Mouse (Mus musculus) brown adipose tissue, adult 24 weeks (tissue): ENCODE results near the gene Sgsh. TPM values are rescaled to one million over a fixed set of nuclear protein-coding genes. Genes with fewer than 3 reads are reported as not detected.
A peak's percentile ranks its signal among the peaks of the same experiment; 100 is the strongest.

Source experiments
- H3K27ac ChIP-seq: fragments of 200-500 bp; replicated peaks from 2 replicates; pipeline ENCODE4 v1.5.1; 2012; ENCODE audit warnings: low read depth, mild to moderate bottlenecking, low read length
- H3K4me1 ChIP-seq: fragments of 200-500 bp; 2 replicates; pipeline ENCODE4 v1.6.1; 2012; ENCODE audit warnings: low read length, mixed read lengths; ENCODE audit not compliant: control insufficient read depth, insufficient read depth, insufficient read length
- H3K4me3 ChIP-seq: fragments of 200-500 bp; 2 replicates; pipeline ENCODE4 v1.5.1; 2012; ENCODE audit warnings: low read depth, mild to moderate bottlenecking, low read length, moderate library complexity; ENCODE audit not compliant: insufficient read depth
- polyA plus RNA-seq: library from polyadenylated mRNA; stranded (reverse); fragments of >200 nt; gene quantifications from 2 replicates; pipeline ENCODE4 v1.2.4, GENCODE M21; 2012; ENCODE audit not compliant: missing spikeins, insufficient read depth, insufficient read length

Sgsh gene
- polyA plus RNA-seq, 1 experiment: 7.7 TPM

DNA sequence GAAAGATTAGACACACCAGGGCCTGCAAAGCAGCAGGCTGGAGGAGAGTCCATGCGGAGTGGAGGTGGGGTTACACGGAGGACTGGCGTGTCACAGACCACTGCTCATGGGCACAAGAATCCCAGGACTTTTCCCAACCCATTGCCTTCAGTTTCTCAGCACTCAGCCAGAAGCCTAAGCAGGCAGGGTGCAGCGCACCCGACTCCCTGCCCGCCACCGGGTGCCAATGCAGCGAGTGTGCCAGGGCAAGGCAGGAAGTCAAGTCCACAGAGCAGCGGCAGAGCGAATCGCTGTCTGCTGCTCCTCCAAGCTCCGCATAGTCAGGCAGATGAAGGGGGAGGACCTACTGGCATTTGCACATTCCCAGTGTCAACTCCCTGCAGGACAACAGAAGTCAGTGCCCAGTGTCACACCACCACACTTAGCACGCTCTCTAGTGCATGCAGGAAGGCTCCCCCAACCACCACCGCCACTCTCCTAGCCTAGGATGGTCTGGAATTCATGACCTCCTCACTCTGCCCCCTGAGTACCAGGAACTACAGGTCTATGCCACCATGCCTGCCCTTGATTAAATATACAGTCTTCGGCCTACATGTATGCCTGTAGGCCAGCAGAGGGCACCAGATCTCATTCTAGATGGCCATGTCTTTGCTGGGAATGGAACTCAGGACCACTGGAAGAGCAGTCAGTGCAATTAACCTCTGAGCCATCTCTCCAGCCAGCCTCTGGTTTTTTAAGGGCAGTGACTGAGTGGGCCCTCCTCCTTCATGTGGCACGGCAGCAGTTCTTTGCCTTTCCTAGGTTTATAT is 50.2 kb downstream of the Sgsh start:
- no peak overlapping the region for H3K4me3 ChIP-seq
- H3K4me1 ChIP-seq: no peaks in the 10 kb centered on the region
- no peak overlapping the region for H3K27ac ChIP-seq

DNA sequence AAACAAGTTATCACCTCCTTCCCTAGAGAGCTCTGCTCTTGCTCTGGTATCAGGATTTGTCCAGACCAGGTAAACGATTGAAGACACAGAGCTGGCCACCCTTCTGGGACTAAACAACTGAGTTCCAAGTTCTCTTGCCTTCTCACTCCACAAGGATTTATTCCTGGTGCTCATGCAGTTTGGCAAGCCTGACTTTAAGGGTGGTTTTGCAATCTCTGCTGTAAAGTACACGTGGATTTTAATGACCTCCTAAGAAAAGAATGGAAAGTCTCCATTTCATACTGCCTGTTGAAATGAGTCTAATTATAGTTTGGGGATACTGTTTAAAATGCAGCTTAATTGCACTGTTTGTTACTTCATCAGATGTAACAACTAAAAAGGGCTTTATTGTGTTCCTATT is 54.4 kb downstream of the Sgsh start:
- Histone ChIP-seq H3K27ac (no peak overlapping the region), H3K4me3 (no peak overlapping the region), H3K4me1 (peaks cover 6% of the 10 kb centered on the region; the same call in 1 of the 2 replicates)

DNA sequence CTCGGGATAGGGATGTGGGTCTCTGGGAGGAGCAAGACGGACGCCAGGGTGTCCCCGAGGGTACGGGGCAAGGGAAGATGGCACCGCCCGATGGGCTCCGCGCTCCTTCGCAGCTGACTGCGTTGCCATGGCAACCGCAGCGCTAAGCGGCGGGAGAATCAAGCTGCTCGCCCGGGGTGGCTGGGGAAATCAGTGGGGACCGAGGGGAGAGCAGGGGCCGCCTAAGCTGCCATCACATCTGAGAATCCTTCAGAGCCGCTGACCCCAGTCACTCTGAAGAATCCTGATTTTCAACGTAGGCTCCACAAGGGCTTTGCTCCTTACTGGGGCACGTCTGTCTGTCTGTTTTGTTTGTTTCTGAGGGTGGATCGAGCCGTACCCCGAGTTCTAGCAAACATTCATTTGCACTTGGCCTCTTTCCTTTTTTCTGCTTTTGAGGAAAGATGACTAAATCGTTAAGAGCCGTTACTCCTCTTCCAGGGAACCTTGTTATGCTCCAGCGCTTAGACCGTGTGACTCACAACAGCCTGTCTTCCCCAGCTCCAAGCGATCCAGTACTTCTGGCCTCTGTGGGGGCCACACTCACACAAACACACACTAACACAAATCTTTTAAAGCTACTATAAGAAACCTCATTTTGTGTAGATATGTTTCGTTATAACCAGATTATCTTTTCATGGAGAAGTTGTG is 54.9 kb downstream of the Sgsh start:
- H3K4me1 ChIP-seq: peaks cover 6% of the 10 kb centered on the region; the same call in 1 of the 2 replicates
- H3K4me3 ChIP-seq: peak overlapping the region; percentile 94
- 0 out of 2 replicates have a peak overlapping the region, but pooled peaks have one; percentile 49 for H3K27ac ChIP-seq

- H3K4me3 ChIP-seq: peak within 1 kb of the TSS; percentile 94
- H3K4me1 ChIP-seq: peaks cover 6% of the 10 kb centered on the region; the same call in 1 of the 2 replicates
- peak within 1 kb of the TSS; percentile 89 for H3K27ac ChIP-seq
These were observed 55.7 kb downstream of the Sgsh start, which contains the start of gene Eif4a3 for GRCm38 (mm10) chr11:119299391-119300245. Gene Eif4a3, minus strand, starts transcription at chr11:119300089.

GRCm38 (mm10) chr11:119298917-119299316 is 56.4 kb downstream of the Sgsh start:
- Histone ChIP-seq H3K4me1 (peaks cover 6% of the 10 kb centered on the region; the same call in 1 of the 2 replicates), H3K27ac (0 out of 2 replicates have a peak overlapping the region, but pooled peaks have one; percentile 89), H3K4me3 (peak overlapping the region; percentile 94)

- Histone ChIP-seq H3K4me1 (peaks cover 6% of the 10 kb centered on the region; the same call in 1 of the 2 replicates), H3K4me3 (no peak overlapping the region), H3K27ac (no peak overlapping the region)
These were observed 57.3 kb downstream of the Sgsh start for GRCm38 (mm10) chr11:119297996-119298395.

Other genes starting within 250 kb of the Sgsh start
- 3.3 and 4.4 TPM in 2 replicates for gene Tbc1d16, start 127.0 kb downstream of the Sgsh start, polyA plus RNA-seq
- gene Ccdc40, start 127.0 kb downstream of the Sgsh start, polyA plus RNA-seq: not detected in 2 replicates
- gene Gaa, start 87.6 kb downstream of the Sgsh start, polyA plus RNA-seq: 28.3 and 31.9 TPM in 2 replicates
- gene Eif4a3, start 55.4 kb downstream of the Sgsh start, polyA plus RNA-seq: 54.8 and 76.2 TPM in 2 replicates
- gene Card14, start 47.8 kb downstream of the Sgsh start, polyA plus RNA-seq: not detected in 2 replicates
- gene Slc26a11, start within 50 bp of the Sgsh start, polyA plus RNA-seq: 2.1 and 3.1 TPM in 2 replicates
- 8.6 and 11.1 TPM in 2 replicates for gene Rnf213, start 37.6 kb upstream of the Sgsh start, polyA plus RNA-seq
- 2.1 and 2.5 TPM in 2 replicates for gene Endov, start 135.8 kb upstream of the Sgsh start, polyA plus RNA-seq
- not detected in 2 replicates for gene Nptx1, start 192.2 kb upstream of the Sgsh start, polyA plus RNA-seq
- 17.4 and 24.5 TPM in 2 replicates for gene Rptor, start 247.4 kb upstream of the Sgsh start, polyA plus RNA-seq